Mouse (Mus musculus): ENCODE measurements at regions not wholly inside any gene's neighbourhood (a gene's known extent, or its start where the extent isn't known, plus 50 kb on each side); places are given as distances from the start of the nearest gene placed in this dataset.
A peak's percentile ranks its signal among the peaks of the same experiment; 100 is the strongest.
"Not testable (repeated sequence)": the region's sequence is repeated elsewhere in the genome, so short reads cannot be mapped to it uniquely, and the experiment has no call there.

- ATAC-seq (ENCODE audit: extremely low read depth, insufficient number of reproducible peaks, low FRiP score, poor library complexity, severe bottlenecking) (no peak), DNase-seq (ENCODE audit: low spot score) (no peak)
- TF ChIP-seq GATA1 (IDR thresholded peaks at IDR 0.05; ENCODE audit: borderline replicate concordance, low read length) (no peak), GATA2 (IDR thresholded peaks at IDR 0.05; ENCODE audit: borderline replicate concordance, low read depth, low read length) (no peak), CTCF (IDR thresholded peaks at IDR 0.05; ENCODE audit: low read depth, low read length) (no peak), POLR2AphosphoS5 (IDR thresholded peaks at IDR 0.05; ENCODE audit: insufficient replicate concordance, low read depth, low read length) (no peak), TAL1 (conservative IDR thresholded peaks at IDR 0.05; ENCODE audit: low read depth, low read length) (no peak)
- peaks cover 5% of the 10 kb centered on the region; the same call in 1 of the 2 replicates for H3K27me3 ChIP-seq (ENCODE audit: insufficient read depth, low read length)
- H3K36me3 ChIP-seq (replicated peaks), result no peaks in the 10 kb centered on the region
- peaks cover 15% of the 10 kb centered on the region for H3K4me1 ChIP-seq (ENCODE audit: insufficient read depth, low read depth, low read length)
- H3K4me3 ChIP-seq (ENCODE audit: low read depth, low read length), result no peak overlapping the region
- H3K9me3 ChIP-seq (replicated peaks), result peaks cover 7% of the 10 kb centered on the region
Measured at GRCm38 (mm10) chr19:33010886-33011446, 253.7 kb downstream of the Pten start.

DNA sequence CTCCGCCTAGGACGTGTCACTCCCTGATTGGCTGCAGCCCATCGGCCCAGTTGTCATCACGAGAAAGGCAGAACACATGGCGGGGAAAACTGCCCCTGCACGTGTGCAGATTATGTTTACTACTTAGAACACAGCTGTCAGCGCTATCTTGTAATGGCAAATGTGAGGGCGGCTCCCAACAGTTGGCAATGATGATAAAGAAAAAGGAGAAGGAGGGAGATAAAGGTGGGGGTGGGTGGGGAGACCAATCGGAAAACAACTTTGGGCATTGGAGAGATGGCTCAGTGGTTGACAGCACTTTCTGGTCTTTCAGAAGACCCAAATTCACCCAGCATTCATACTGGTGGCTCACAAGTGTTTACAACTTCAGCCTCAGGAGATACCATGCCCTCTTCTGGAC, 257.6 kb downstream of the Pten start:
- TF ChIP-seq TAL1 (conservative IDR thresholded peaks at IDR 0.05; ENCODE audit: low read depth, low read length), result peak; percentile 32; the same call in 1 of the 2 replicates
- H3K36me3 ChIP-seq (replicated peaks); H3K9me3 ChIP-seq (replicated peaks); DNase-seq (ENCODE audit: low spot score); H3K27me3 ChIP-seq (ENCODE audit: insufficient read depth, low read length); H3K4me1 ChIP-seq (ENCODE audit: insufficient read depth, low read depth, low read length); H3K4me3 ChIP-seq (ENCODE audit: low read depth, low read length): not testable (repeated sequence)
- 0 out of 2 replicates have a peak, but pooled peaks have one; percentile 22 for ATAC-seq (ENCODE audit: extremely low read depth, insufficient number of reproducible peaks, low FRiP score, poor library complexity, severe bottlenecking)

DNA sequence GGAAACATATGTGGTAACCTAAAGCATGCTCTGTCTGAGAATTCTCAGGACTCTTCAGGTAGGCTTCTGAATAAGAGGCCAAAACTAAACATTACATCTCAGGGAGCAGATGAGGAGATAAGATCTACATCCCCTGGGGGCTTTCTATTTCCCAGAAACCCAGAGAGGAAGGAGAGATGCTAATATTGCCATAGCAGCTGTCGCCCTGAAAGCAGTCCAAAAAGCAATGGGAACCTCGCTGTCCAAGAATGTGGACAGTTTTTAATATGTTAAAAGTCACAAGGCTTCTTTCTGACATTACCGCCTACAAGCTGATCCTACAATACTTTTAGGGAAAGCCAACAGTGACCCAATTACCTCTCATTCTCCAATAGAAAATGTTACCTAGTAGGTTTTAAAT, 263.9 kb downstream of the Pten start:
- TF ChIP-seq TAL1 (conservative IDR thresholded peaks at IDR 0.05; ENCODE audit: low read depth, low read length) (no peak), POLR2AphosphoS5 (IDR thresholded peaks at IDR 0.05; ENCODE audit: insufficient replicate concordance, low read depth, low read length) (no peak)
- DNase-seq (ENCODE audit: low spot score) (no peak), ATAC-seq (ENCODE audit: extremely low read depth, insufficient number of reproducible peaks, low FRiP score, poor library complexity, severe bottlenecking) (no peak)
- Histone ChIP-seq H3K27me3 (ENCODE audit: insufficient read depth, low read length) (peaks cover 10% of the 10 kb centered on the region), H3K36me3 (replicated peaks) (no peaks in the 10 kb centered on the region), H3K4me1 (ENCODE audit: insufficient read depth, low read depth, low read length) (no peaks in the 10 kb centered on the region), H3K4me3 (ENCODE audit: low read depth, low read length) (no peak overlapping the region), H3K9me3 (replicated peaks) (no peaks in the 10 kb centered on the region)

- H3K9me3 ChIP-seq (replicated peaks), result no peaks in the 10 kb centered on the region
- no peak for ATAC-seq (ENCODE audit: extremely low read depth, insufficient number of reproducible peaks, low FRiP score, poor library complexity, severe bottlenecking)
- TF ChIP-seq CTCF (IDR thresholded peaks at IDR 0.05; ENCODE audit: low read depth, low read length) (no peak), POLR2AphosphoS5 (IDR thresholded peaks at IDR 0.05; ENCODE audit: insufficient replicate concordance, low read depth, low read length) (no peak), GATA1 (IDR thresholded peaks at IDR 0.05; ENCODE audit: borderline replicate concordance, low read length) (no peak), GATA2 (IDR thresholded peaks at IDR 0.05; ENCODE audit: borderline replicate concordance, low read depth, low read length) (no peak), TAL1 (conservative IDR thresholded peaks at IDR 0.05; ENCODE audit: low read depth, low read length) (no peak)
Measured at GRCm38 (mm10) chr19:33022839-33023428, 265.6 kb downstream of the Pten start.

DNA sequence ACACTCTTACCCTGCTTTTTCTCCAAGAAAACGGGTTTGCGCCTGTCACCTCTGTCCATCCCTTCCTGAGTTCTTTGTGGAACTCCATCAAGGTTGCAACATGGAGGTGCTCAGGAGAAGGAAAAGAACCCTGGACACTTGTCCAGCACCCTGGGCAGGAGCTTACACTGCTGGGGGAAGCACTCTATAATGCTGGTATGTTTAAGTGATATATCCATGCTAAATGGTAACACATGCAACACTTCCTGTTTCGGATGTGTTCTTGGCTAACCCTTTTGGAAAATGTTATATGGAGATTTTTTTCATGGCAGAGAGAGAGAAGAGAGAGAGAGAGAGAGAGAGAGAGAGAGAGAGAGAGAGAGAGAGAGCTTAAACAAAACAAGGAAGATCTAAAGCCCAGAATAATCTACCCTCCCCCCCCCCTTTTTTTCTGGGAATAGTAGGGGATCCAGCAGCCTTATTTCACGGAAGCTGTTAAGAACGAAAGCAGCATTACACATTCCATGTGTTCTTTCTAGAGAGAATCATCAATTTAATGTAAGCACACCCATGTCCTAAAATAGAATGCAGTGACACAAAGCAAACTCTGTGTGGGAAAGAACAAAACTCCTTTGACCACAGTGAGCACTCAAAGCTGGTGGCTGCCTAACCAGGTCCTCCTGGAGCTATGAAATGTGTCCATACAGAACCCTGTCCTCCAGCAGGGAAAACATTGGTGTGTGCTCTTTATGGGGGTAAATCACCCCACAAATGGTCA, 272.6 kb downstream of the Pten start:
- TF ChIP-seq CTCF (IDR thresholded peaks at IDR 0.05; ENCODE audit: low read depth, low read length) (no peak), GATA1 (IDR thresholded peaks at IDR 0.05; ENCODE audit: borderline replicate concordance, low read length) (no peak), TAL1 (conservative IDR thresholded peaks at IDR 0.05; ENCODE audit: low read depth, low read length) (no peak), GATA2 (IDR thresholded peaks at IDR 0.05; ENCODE audit: borderline replicate concordance, low read depth, low read length) (no peak), POLR2AphosphoS5 (IDR thresholded peaks at IDR 0.05; ENCODE audit: insufficient replicate concordance, low read depth, low read length) (no peak)
- Histone ChIP-seq H3K9me3 (replicated peaks) (no peaks in the 10 kb centered on the region), H3K4me1 (ENCODE audit: insufficient read depth, low read depth, low read length) (no peaks in the 10 kb centered on the region), H3K36me3 (replicated peaks) (no peaks in the 10 kb centered on the region), H3K27me3 (ENCODE audit: insufficient read depth, low read length) (peaks cover 34% of the 10 kb centered on the region), H3K4me3 (ENCODE audit: low read depth, low read length) (no peak overlapping the region)
- no peak for DNase-seq (ENCODE audit: low spot score)
- no peak for ATAC-seq (ENCODE audit: extremely low read depth, insufficient number of reproducible peaks, low FRiP score, poor library complexity, severe bottlenecking)

More at GRCm38 (mm10) chr19:33022839-33023428, 265.6 kb downstream of the Pten start:
- Histone ChIP-seq H3K36me3 (replicated peaks) (no peaks in the 10 kb centered on the region), H3K27me3 (ENCODE audit: insufficient read depth, low read length) (peaks cover 19% of the 10 kb centered on the region), H3K4me3 (ENCODE audit: low read depth, low read length) (no peak overlapping the region), H3K4me1 (ENCODE audit: insufficient read depth, low read depth, low read length) (no peaks in the 10 kb centered on the region)
- DNase-seq (ENCODE audit: low spot score), result no peak

DNA sequence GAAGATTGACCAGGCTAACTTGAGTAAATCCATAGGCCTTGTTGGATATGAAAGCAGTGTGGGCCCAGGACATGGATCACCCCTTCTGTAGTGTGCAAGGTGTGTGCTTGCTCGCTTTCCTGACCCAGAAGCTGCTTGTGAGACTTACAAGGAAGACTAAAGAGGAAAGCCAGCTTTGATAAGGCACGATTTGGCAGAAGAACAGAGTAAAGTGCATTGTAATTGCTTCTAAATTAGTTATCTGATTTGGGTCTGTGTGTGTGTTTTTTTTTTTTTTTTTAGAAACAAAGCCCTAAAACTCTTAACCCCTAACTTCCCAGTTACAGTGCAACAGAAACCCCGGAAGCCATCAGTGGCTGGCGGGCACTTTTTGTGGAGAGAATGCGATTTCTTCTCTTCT, 283.2 kb downstream of the Pten start:
- Histone ChIP-seq H3K4me1 (ENCODE audit: insufficient read depth, low read depth, low read length) (peaks cover 2% of the 10 kb centered on the region; the same call in 1 of the 2 replicates), H3K27me3 (ENCODE audit: insufficient read depth, low read length) (peaks cover 25% of the 10 kb centered on the region), H3K36me3 (replicated peaks) (no peaks in the 10 kb centered on the region), H3K9me3 (replicated peaks) (no peaks in the 10 kb centered on the region), H3K4me3 (ENCODE audit: low read depth, low read length) (no peak overlapping the region)
- no peak for TF ChIP-seq GATA1 (IDR thresholded peaks at IDR 0.05; ENCODE audit: borderline replicate concordance, low read length)
- no peak for DNase-seq (ENCODE audit: low spot score)
- no peak for ATAC-seq (ENCODE audit: extremely low read depth, insufficient number of reproducible peaks, low FRiP score, poor library complexity, severe bottlenecking)
